Mouse (Mus musculus) lung, embryonic 16.5 days (tissue): ENCODE results near the gene Tm4sf1. TPM values are rescaled to one million over a fixed set of nuclear protein-coding genes. Genes with fewer than 3 reads are reported as not detected.

ENCODE experiments used
- ATAC-seq: fragments of 200-750 bp; cut with Nextera tagmentation; 2 replicates; pipeline ENCODE4 v1.8.0; 2017; ENCODE audit warnings: low read depth, mild to moderate bottlenecking, moderate library complexity
- H3K27ac ChIP-seq: fragments of 300-500 bp; sonication (generic); 2 replicates; pipeline ENCODE4 v1.5.1; 2014; ENCODE audit warnings: mild to moderate bottlenecking, control low read depth, low read length
- H3K27me3 ChIP-seq: fragments of 300-500 bp; sonication (generic); 2 replicates; pipeline ENCODE4 v1.6.1; 2014; ENCODE audit warnings: low read depth, low read length, mixed read lengths; ENCODE audit not compliant: control insufficient read depth, insufficient read depth
- H3K36me3 ChIP-seq: fragments of 300-500 bp; sonication (generic); 2 replicates; pipeline ENCODE4 v1.6.1; 2014; ENCODE audit warnings: low read length; ENCODE audit not compliant: control insufficient read depth, insufficient read depth
- H3K4me1 ChIP-seq: fragments of 300-500 bp; sonication (generic); replicated peaks from 2 replicates; pipeline ENCODE4 v1.6.1; 2014; ENCODE audit warnings: low read length, mixed read lengths; ENCODE audit not compliant: control insufficient read depth, insufficient read depth
- H3K4me2 ChIP-seq: fragments of 300-500 bp; sonication (generic); 2 replicates; pipeline ENCODE4 v1.6.1; 2014; ENCODE audit warnings: low read depth, low read length, control low read depth
- H3K4me3 ChIP-seq: fragments of 300-500 bp; sonication (generic); 2 replicates; pipeline ENCODE4 v1.5.1; 2014; ENCODE audit warnings: mild to moderate bottlenecking, low read length, control low read depth
- H3K9ac ChIP-seq: fragments of 300-500 bp; sonication (generic); 2 replicates; pipeline ENCODE4 v1.6.1; 2014; ENCODE audit warnings: low read length, control low read depth
- H3K9me3 ChIP-seq: fragments of 300-500 bp; sonication (generic); 2 replicates; pipeline ENCODE4 v1.6.1; 2016; ENCODE audit warnings: low read length; ENCODE audit not compliant: control insufficient read depth
- WGBS: fragments of 180-500 bp; shearing (Covaris S2); extraction: QIAGEN DNeasy Blood & Tissue Kit; methylation state at CpG from one replicate; pipeline ENCODE4 v1.1.7; 2014; 5-methylcytosine and 5-hydroxymethylcytosine counted together
- polyA plus RNA-seq: library from polyadenylated mRNA; unstranded; fragments of >200 nt; fragmentation: Nextera tagmentation; extraction: Ambion mirVana; gene quantifications from 2 replicates; pipeline ENCODE4 v1.2.1, GENCODE M21; 2015

The Tm4sf1 gene
- 116 and 145 TPM in 2 replicates for polyA plus RNA-seq

GRCm38 (mm10) chr3:57301921-57302539, at the start of gene Tm4sf1:
Gene Tm4sf1 (minus strand): TSS chr3:57301988.
- no peak within 1 kb of the TSS for H3K4me2 ChIP-seq
- no peak within 1 kb of the TSS for H3K4me3 ChIP-seq
- H3K36me3 ChIP-seq: no peaks in the 10 kb centered on the region
- 60% methylated on average over 2 of the region's 2 CpGs for WGBS
- no peaks in the 10 kb centered on the region for H3K9me3 ChIP-seq
- H3K27ac ChIP-seq: no peak within 1 kb of the TSS
- H3K27me3 ChIP-seq: no peaks in the 10 kb centered on the region
- no peak for ATAC-seq
- H3K9ac ChIP-seq: no peak within 1 kb of the TSS
- no peaks in the 10 kb centered on the region for H3K4me1 ChIP-seq

DNA sequence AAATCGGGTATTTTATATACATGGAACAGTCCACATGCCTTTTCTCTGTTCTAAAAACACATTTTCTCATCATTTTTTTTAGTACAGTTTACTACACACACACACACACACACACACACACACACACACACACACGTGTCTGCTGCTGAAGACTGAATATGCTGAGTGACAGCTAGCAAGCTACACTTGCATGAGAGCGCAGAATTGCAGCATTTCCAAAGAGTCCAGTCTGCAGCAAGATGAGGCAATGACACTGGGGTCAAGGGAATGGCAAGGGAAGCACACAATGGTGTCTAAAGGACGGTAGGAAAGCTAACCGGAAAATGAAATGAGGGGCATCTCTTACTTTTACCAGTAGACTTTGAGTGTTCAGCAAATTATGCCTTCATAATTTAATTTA, 43.0 kb upstream of the Tm4sf1 start:
- peaks cover 5% of the 10 kb centered on the region for H3K4me1 ChIP-seq
- no peaks in the 10 kb centered on the region for H3K27me3 ChIP-seq
- H3K4me2 ChIP-seq: no peak overlapping the region
- H3K9me3 ChIP-seq: no peaks in the 10 kb centered on the region
- H3K27ac ChIP-seq: no peak overlapping the region; the same call in 1 of the 2 replicates
- H3K4me3 ChIP-seq: no peak overlapping the region
- ATAC-seq: peak; percentile 38
- H3K36me3 ChIP-seq: no peaks in the 10 kb centered on the region
- no peak overlapping the region for H3K9ac ChIP-seq
- WGBS: 51% methylated on average over 5 of the region's 5 CpGs

GRCm38 (mm10) chr3:57343837-57344607, 42.2 kb upstream of the Tm4sf1 start:
- whole genome bisulfite sequencing: 20% methylated on average over 11 of the region's 11 CpGs
- H3K9me3 ChIP-seq: no peaks in the 10 kb centered on the region
- no peak overlapping the region for H3K4me2 ChIP-seq
- no peak overlapping the region; the same call in 1 of the 2 replicates for H3K9ac ChIP-seq
- H3K27ac ChIP-seq: peak overlapping the region; percentile 66
- no peaks in the 10 kb centered on the region for H3K36me3 ChIP-seq
- no peaks in the 10 kb centered on the region for H3K27me3 ChIP-seq
- H3K4me3 ChIP-seq: no peak overlapping the region
- peak; percentile 85 for ATAC-seq
- H3K4me1 ChIP-seq: peaks cover 5% of the 10 kb centered on the region

DNA sequence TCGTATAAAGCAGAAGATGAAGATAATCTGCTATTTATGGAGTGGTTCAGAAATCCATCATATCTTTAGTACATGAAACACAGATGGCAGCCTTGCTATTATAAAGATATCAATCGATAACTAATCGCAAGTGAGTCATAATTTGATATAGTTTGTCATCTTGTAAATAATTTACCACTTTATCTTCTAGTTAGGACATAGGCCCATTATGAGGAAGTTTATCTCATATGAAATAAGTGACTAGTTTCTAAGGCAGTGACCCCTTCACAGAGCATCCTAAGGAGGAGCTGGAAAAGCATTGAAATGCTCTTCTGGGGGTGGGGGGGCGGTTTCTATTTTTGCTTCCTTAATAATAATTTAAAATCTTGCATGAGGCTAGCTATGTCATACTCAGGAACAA, 41.2 kb upstream of the Tm4sf1 start:
- WGBS: 79% methylated on average over 4 of the region's 4 CpGs
- Histone ChIP-seq H3K4me1 (peaks cover 5% of the 10 kb centered on the region), H3K36me3 (no peaks in the 10 kb centered on the region), H3K27ac (no peak overlapping the region), H3K4me2 (no peak overlapping the region), H3K4me3 (no peak overlapping the region), H3K27me3 (no peaks in the 10 kb centered on the region), H3K9me3 (no peaks in the 10 kb centered on the region), H3K9ac (no peak overlapping the region)
- ATAC-seq: no peak

DNA sequence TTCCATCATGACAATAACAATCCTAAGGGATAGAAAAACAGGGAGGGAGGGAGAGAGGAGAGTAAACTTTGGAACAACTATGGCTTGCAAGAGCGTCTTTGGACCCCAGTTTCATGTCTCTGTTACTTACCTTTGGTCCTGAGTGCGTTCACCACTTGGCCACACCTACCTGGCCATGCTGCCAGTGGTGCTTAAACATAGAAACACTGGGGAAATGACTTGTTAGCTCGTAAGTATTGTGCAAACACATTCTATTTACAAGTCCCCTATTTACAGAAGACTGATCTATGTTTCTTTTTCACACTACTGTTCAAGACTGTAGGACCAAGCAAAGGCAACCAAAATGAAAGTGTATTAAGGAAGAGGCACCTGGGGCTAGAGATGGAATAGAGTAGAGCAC, 39.5 kb upstream of the Tm4sf1 start:
- Histone ChIP-seq H3K36me3 (no peaks in the 10 kb centered on the region), H3K9me3 (no peaks in the 10 kb centered on the region), H3K9ac (no peak overlapping the region), H3K4me1 (peaks cover 5% of the 10 kb centered on the region), H3K27ac (no peak overlapping the region), H3K4me2 (no peak overlapping the region), H3K27me3 (no peaks in the 10 kb centered on the region), H3K4me3 (no peak overlapping the region)
- ATAC-seq: peak; percentile 27; the same call in 1 of the 2 replicates
- 63% methylated on average over 3 of the region's 3 CpGs for WGBS

GRCm38 (mm10) chr3:57335080-57335815, 33.5 kb upstream of the Tm4sf1 start:
- H3K9me3 ChIP-seq: no peaks in the 10 kb centered on the region
- no peak overlapping the region for H3K9ac ChIP-seq
- H3K4me1 ChIP-seq: peaks cover 3% of the 10 kb centered on the region; the same call in 1 of the 2 replicates
- H3K27ac ChIP-seq: peak overlapping the region; percentile 26
- no peaks in the 10 kb centered on the region for H3K36me3 ChIP-seq
- no peaks in the 10 kb centered on the region for H3K27me3 ChIP-seq
- no peak overlapping the region for H3K4me2 ChIP-seq
- no peak overlapping the region for H3K4me3 ChIP-seq
- WGBS: 70% methylated on average over 3 of the region's 3 CpGs
- peak; percentile 74 for ATAC-seq

DNA sequence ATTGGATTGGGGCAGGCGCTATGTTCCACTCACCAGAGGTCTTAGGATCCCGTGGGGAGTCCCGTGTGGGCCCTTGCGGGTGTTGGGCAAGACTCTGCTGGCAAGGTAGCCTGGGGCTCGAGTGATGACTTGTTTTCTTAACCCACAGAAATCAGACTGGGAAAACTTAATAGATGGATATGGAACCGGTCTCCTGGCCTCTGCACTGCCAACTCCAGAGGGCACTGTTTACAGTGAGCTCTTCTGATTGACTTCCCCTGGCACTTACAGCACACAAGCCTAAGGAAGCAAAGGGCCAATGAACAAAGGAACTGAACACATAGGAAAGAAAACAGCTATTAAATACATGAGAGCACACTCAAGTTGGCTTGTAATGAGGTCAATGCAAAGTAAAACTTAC, 26.2 kb upstream of the Tm4sf1 start:
- Histone ChIP-seq H3K27ac (no peak overlapping the region), H3K9me3 (no peaks in the 10 kb centered on the region), H3K4me2 (no peak overlapping the region), H3K9ac (no peak overlapping the region), H3K4me1 (no peaks in the 10 kb centered on the region), H3K4me3 (no peak overlapping the region), H3K27me3 (no peaks in the 10 kb centered on the region), H3K36me3 (no peaks in the 10 kb centered on the region)
- 69% methylated on average over 3 of the region's 6 CpGs for WGBS
- no peak for ATAC-seq

DNA sequence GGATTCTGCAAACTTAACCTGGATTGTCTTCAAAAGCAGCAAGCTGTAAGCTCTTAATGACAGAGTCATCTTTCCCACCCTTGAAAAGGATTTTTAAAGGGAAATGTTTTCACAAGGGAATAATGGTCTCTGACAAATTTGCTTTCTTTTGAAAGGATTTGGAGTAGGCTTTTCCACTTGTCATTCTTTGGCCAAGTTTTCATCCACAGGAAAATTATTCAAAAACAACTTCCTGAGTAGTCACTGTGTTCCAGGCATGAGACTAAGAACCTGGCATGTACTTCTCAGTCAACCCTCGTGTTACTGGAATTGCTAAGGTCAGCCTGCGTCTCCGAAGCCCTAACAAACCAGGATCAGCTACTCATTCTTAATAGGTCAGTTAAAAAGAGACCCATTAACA, 5.3 kb upstream of the Tm4sf1 start:
- no peak overlapping the region for H3K4me2 ChIP-seq
- no peaks in the 10 kb centered on the region for H3K4me1 ChIP-seq
- H3K9ac ChIP-seq: no peak overlapping the region
- H3K27me3 ChIP-seq: no peaks in the 10 kb centered on the region
- no peak overlapping the region for H3K27ac ChIP-seq
- no peaks in the 10 kb centered on the region for H3K36me3 ChIP-seq
- no peak overlapping the region for H3K4me3 ChIP-seq
- no peak for ATAC-seq
- 62% methylated on average over 3 of the region's 3 CpGs for WGBS
- no peaks in the 10 kb centered on the region for H3K9me3 ChIP-seq

DNA sequence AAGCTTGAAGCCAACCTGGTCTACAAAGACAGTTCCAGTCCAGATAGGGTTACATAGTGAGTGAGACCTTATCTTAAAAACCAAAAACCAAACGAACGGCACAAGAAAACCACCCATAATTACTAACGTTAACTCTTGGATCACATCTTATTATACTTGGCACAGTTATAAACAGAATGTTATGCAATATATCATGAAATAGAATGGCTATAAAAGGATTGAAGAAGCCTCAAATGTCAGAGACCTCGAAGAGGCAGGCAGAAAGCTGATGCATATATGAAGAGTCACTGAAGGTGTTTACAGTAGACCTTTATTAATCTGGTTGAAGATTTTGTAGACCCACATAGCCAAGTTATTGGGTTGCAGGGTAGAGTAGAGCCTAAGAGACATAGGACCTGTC, 3.8 kb upstream of the Tm4sf1 start:
- no peak overlapping the region for H3K9ac ChIP-seq
- no peaks in the 10 kb centered on the region for H3K9me3 ChIP-seq
- H3K27me3 ChIP-seq: no peaks in the 10 kb centered on the region
- H3K27ac ChIP-seq: no peak overlapping the region
- no peak for ATAC-seq
- no peaks in the 10 kb centered on the region for H3K36me3 ChIP-seq
- no peak overlapping the region for H3K4me3 ChIP-seq
- WGBS: 35% methylated on average over 4 of the region's 4 CpGs
- no peaks in the 10 kb centered on the region for H3K4me1 ChIP-seq
- no peak overlapping the region for H3K4me2 ChIP-seq
